8 mouse cellular contexts compared by ENCODE assay signal in the genomic region with DNA sequence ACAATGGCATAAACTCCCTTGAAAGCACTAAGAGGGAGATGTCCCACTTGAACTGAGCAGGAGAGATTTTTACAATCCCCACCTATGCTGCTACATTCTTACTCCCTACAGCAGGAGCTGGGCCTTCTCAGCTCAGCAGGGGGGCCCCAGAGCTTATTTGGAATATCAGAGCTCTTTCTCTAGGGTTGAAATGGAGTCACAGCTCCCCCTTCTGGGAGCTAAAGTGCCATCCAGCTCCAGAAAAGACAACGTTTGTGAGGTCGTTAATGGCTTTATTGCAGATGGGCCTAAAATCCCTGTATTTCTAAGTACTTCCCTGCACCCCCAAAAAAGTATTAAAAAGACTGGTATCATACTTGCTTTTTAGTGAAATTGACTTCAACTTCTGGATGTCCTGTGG. TPM values are rescaled to one million over a fixed set of nuclear protein-coding genes. Genes with fewer than 3 reads are reported as not detected.
DNase-seq lines count a peak whose midpoint lies in the region; ATAC-seq and TF ChIP-seq lines count a peak whose summit lies in the region.

No protein-coding gene starts in this region.

- H3K4me1 ChIP-seq in lung, postnatal 0 days (ENCODE audit: insufficient read depth, low read depth, low read length): no peaks in the 10 kb centered on the region
- no peaks in the 10 kb centered on the region; the same call in 1 of the 2 replicates for H3K4me1 ChIP-seq in hindbrain, postnatal 0 days (ENCODE audit: insufficient read depth, low read length)
- 0 out of 2 replicates have a peak, but pooled peaks cover 2% of the 10 kb centered on the region for H3K4me1 ChIP-seq in midbrain, embryonic 11.5 days (ENCODE audit: control insufficient read depth, insufficient read depth, low read length)
- peaks cover 12% of the 10 kb centered on the region for H3K4me1 ChIP-seq in heart, embryonic 12.5 days (replicated peaks)

- peak; percentile 62 for TF ChIP-seq CTCF in lung, postnatal 0 days (IDR thresholded peaks at IDR 0.05)
- peak; percentile 79 for TF ChIP-seq CTCF in hindbrain, postnatal 0 days (IDR thresholded peaks at IDR 0.05; ENCODE audit: low read depth)

- no peak overlapping the region for H3K4me2 ChIP-seq in lung, postnatal 0 days (replicated peaks; ENCODE audit: low read depth, low read length)
- H3K4me2 ChIP-seq in hindbrain, postnatal 0 days (ENCODE audit: low read depth, low read length): peak overlapping the region; percentile 45
- H3K4me2 ChIP-seq in midbrain, embryonic 11.5 days: no peak overlapping the region
- H3K4me2 ChIP-seq in heart, embryonic 12.5 days: no peak overlapping the region

- H3K9me3 ChIP-seq in lung, postnatal 0 days (ENCODE audit: low read length): no peaks in the 10 kb centered on the region
- H3K9me3 ChIP-seq in hindbrain, postnatal 0 days (ENCODE audit: low read length): no peaks in the 10 kb centered on the region
- no peaks in the 10 kb centered on the region for H3K9me3 ChIP-seq in midbrain, embryonic 11.5 days (ENCODE audit: control insufficient read depth, low read length)
- H3K9me3 ChIP-seq in heart, embryonic 12.5 days (replicated peaks): no peaks in the 10 kb centered on the region

- DNase-seq in lung, postnatal 0 days (ENCODE audit: low spot score): peak; percentile 50
- no peak for DNase-seq in lung, postnatal 25 days (ENCODE audit: low spot score)
- peak; percentile 94 to 96 for DNase-seq in cerebellum, postnatal 36 days
- DNase-seq in hindbrain, postnatal 0 days (ENCODE audit: low spot score): peak; percentile 94
- peak; percentile 92 for DNase-seq in midbrain, embryonic 11.5 days (ENCODE audit: low spot score, missing footprints)
- no peak for DNase-seq in natural killer cell, adult 2 months (ENCODE audit: low spot score in 2 of 2)
- no peak for DNase-seq in thymus, adult 18-20 months

- TF ChIP-seq EP300 in lung, postnatal 0 days (IDR thresholded peaks at IDR 0.05): no peak

- no peak overlapping the region for H3K9ac ChIP-seq in lung, postnatal 0 days (replicated peaks; ENCODE audit: low read depth)
- no peak overlapping the region for H3K9ac ChIP-seq in hindbrain, postnatal 0 days (replicated peaks; ENCODE audit: low read length)
- H3K9ac ChIP-seq in midbrain, embryonic 11.5 days (ENCODE audit: low read length): no peak overlapping the region
- no peak overlapping the region for H3K9ac ChIP-seq in heart, embryonic 12.5 days

- no peaks in the 10 kb centered on the region for H3K36me3 ChIP-seq in lung, postnatal 0 days (ENCODE audit: insufficient read depth, low read length)
- H3K36me3 ChIP-seq in hindbrain, postnatal 0 days (ENCODE audit: insufficient read depth, low read length): no peaks in the 10 kb centered on the region
- no peaks in the 10 kb centered on the region for H3K36me3 ChIP-seq in midbrain, embryonic 11.5 days (ENCODE audit: control insufficient read depth, insufficient read depth, low read length)
- no peaks in the 10 kb centered on the region for H3K36me3 ChIP-seq in heart, embryonic 12.5 days

- no peak overlapping the region for H3K27ac ChIP-seq in lung, postnatal 0 days (ENCODE audit: low read length)
- no peak overlapping the region for H3K27ac ChIP-seq in hindbrain, postnatal 0 days
- H3K27ac ChIP-seq in midbrain, embryonic 11.5 days (ENCODE audit: low read depth, low read length): no peak overlapping the region
- no peak overlapping the region for H3K27ac ChIP-seq in heart, embryonic 12.5 days (ENCODE audit: poor library complexity, severe bottlenecking)

- no peaks in the 10 kb centered on the region for H3K27me3 ChIP-seq in lung, postnatal 0 days (replicated peaks; ENCODE audit: insufficient read depth, low read length)
- H3K27me3 ChIP-seq in hindbrain, postnatal 0 days (ENCODE audit: insufficient read depth, low read length): no peaks in the 10 kb centered on the region
- H3K27me3 ChIP-seq in midbrain, embryonic 11.5 days (ENCODE audit: control insufficient read depth, insufficient read depth, low read length): peaks cover 7% of the 10 kb centered on the region; the same call in 1 of the 2 replicates
- H3K27me3 ChIP-seq in heart, embryonic 12.5 days (replicated peaks): peaks cover 18% of the 10 kb centered on the region

- ATAC-seq in lung, postnatal 0 days: no peak
- no peak for ATAC-seq in hindbrain, postnatal 0 days
- no peak for ATAC-seq in midbrain, embryonic 11.5 days (ENCODE audit: low FRiP score)
- no peak for ATAC-seq in heart, embryonic 12.5 days (ENCODE audit: insufficient number of reproducible peaks, low FRiP score)

- no peak overlapping the region for H3K4me3 ChIP-seq in lung, postnatal 0 days (ENCODE audit: low read depth, low read length)
- H3K4me3 ChIP-seq in hindbrain, postnatal 0 days (ENCODE audit: low read length): peak overlapping the region; percentile 3; the same call in 1 of the 2 replicates
- no peak overlapping the region for H3K4me3 ChIP-seq in midbrain, embryonic 11.5 days (ENCODE audit: low read depth, low read length)
- no peak overlapping the region for H3K4me3 ChIP-seq in heart, embryonic 12.5 days

- 2% methylated on average over 2 of the region's 2 CpGs for WGBS in lung, postnatal 0 days
- WGBS in hindbrain, postnatal 0 days: 2% methylated on average over 2 of the region's 2 CpGs
- WGBS in midbrain, embryonic 11.5 days: 4% methylated on average over 2 of the region's 2 CpGs
- 7% methylated on average over 2 of the region's 2 CpGs for WGBS in heart, embryonic 12.5 days

RNA-seq across cellular contexts. Expression of gene Brinp1, which starts 3.6 kb away (rescaled TPM):
- 13.6 and 16.4 TPM in 2 replicates for polyA plus RNA-seq in lung, postnatal 0 days (2015; fragmentation: Nextera tagmentation; extraction: Ambion mirVana)
- total RNA-seq in hindbrain, postnatal 0 days (2014; rRNA removed): 121 and 127 TPM in 2 replicates
- 80.5 and 84.2 TPM in 2 replicates for polyA plus RNA-seq in hindbrain, postnatal 0 days (2015; fragmentation: Nextera tagmentation; extraction: Ambion mirVana)
- 7.8 and 9.4 TPM in 2 replicates for polyA plus RNA-seq in midbrain, embryonic 11.5 days (2014; fragmentation: Nextera tagmentation; extraction: Ambion mirVana)
- 2.3 and 2.9 TPM in 2 replicates for polyA plus RNA-seq in heart, embryonic 12.5 days (2016; fragmentation: Nextera tagmentation; extraction: Ambion mirVana)

Comparison
In these comparisons a context has a peak if more than half of its experiments do, and no peak if none do; other contexts are left out.
1. DNase-seq: peak in lung, postnatal 0 days (single experiment), cerebellum, postnatal 36 days (2 of 2), hindbrain, postnatal 0 days (single experiment) and midbrain, embryonic 11.5 days (single experiment); none in lung, postnatal 25 days (single experiment), natural killer cell, adult 2 months (0 of 2) and thymus, adult 18-20 months (0 of 2).